Mouse (Mus musculus): ENCODE measurements at regions not wholly inside any gene's neighbourhood (a gene's known extent, or its start where the extent isn't known, plus 50 kb on each side); places are given as distances from the start of the nearest gene placed in this dataset.
A peak's percentile ranks its signal among the peaks of the same experiment; 100 is the strongest.

DNA sequence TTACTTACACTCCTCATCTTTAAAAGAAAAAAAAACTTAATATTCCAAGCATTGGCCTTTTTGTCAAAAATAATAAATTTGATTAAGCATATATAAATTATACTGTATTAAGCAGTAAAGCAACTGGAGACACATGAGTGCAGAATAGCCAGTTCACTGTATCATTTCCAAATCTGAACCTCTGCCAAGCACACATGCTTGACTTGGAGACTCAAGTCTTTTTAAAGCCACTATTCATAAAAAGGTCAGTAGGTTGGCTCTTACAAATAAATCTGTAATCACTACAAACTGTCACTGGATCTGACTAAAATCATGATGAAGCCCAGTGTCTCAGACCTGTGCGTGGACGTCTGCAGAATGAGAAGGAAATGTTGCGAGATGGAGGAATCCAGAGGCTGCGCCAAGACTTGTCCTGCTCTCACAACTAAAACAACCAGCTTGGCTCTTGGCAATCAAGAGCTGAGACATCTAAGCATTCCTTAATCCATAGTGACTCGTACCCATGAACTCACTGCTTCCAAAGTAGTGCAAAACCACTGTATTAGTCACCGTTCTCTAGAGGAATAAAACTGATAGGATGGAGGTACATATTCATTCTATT, 195.8 kb upstream of the Map3k7 start:
- Histone ChIP-seq H3K9me3 (ENCODE audit: control insufficient read depth) (no peaks in the 10 kb centered on the region), H3K27me3 (replicated peaks; ENCODE audit: control insufficient read depth, insufficient read depth, low read length) (no peaks in the 10 kb centered on the region), H3K4me3 (ENCODE audit: low read depth, low read length) (no peak overlapping the region), H3K36me3 (ENCODE audit: control insufficient read depth, insufficient read depth) (no peaks in the 10 kb centered on the region), H3K9ac (ENCODE audit: low read depth, low read length) (no peak overlapping the region), H3K4me1 (replicated peaks; ENCODE audit: control insufficient read depth, insufficient read depth, low read length) (no peaks in the 10 kb centered on the region), H3K4me2 (replicated peaks; ENCODE audit: low read depth) (no peak overlapping the region), H3K27ac (ENCODE audit: low read depth, low read length) (no peak overlapping the region)
- TF ChIP-seq CTCF (IDR thresholded peaks at IDR 0.05; ENCODE audit: low read depth): no peak
- no peak for ATAC-seq
- 53% methylated on average over 6 of the region's 6 CpGs for WGBS

DNA sequence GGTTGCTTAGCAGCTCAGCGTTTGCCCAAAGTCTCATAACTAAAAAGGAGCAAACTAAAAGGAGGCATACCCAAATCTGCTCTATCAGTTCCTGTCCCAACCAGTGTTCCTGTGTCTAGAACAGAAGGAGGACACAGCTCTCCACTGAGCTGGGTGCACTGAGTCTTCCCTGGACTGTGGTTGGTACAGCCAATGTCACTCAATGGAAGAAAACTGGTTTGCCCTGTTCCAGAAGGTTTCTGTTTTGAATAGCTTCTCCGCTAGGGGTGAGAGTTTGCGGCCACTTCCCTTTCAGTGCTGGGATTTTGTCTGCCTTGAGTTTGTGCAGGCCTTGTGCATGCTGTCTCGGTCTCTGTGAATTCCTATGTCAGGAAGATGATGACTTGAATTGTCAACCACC, 194.6 kb upstream of the Map3k7 start:
- Histone ChIP-seq H3K4me3 (ENCODE audit: low read depth, low read length) (no peak overlapping the region), H3K9me3 (ENCODE audit: control insufficient read depth) (no peaks in the 10 kb centered on the region), H3K9ac (ENCODE audit: low read depth, low read length) (no peak overlapping the region), H3K4me1 (replicated peaks; ENCODE audit: control insufficient read depth, insufficient read depth, low read length) (no peaks in the 10 kb centered on the region), H3K4me2 (replicated peaks; ENCODE audit: low read depth) (no peak overlapping the region), H3K27me3 (replicated peaks; ENCODE audit: control insufficient read depth, insufficient read depth, low read length) (no peaks in the 10 kb centered on the region), H3K36me3 (ENCODE audit: control insufficient read depth, insufficient read depth) (no peaks in the 10 kb centered on the region), H3K27ac (ENCODE audit: low read depth, low read length) (no peak overlapping the region)
- ATAC-seq: no peak
- no peak for TF ChIP-seq CTCF (IDR thresholded peaks at IDR 0.05; ENCODE audit: low read depth)
- WGBS: 66% methylated on average over 4 of the region's 4 CpGs

DNA sequence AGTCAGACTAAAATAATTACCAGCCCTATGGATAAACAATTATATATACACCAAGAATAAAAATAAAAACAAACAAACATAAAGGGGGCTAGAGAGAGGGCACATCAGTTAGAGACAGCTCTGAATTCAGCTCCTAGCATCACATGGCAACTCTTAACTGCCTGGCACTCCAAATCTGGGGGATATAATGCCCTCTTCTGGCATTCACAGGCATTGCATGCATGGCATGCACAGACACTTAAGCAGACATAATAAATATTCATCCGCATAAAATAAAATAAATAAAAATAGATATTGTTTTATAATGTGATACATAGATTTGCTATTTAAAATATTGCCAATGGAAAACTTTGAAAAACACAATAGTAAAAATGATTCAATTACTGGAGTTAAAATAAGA, 177.6 kb upstream of the Map3k7 start:
- Histone ChIP-seq H3K4me2 (replicated peaks; ENCODE audit: low read depth) (no peak overlapping the region), H3K27me3 (replicated peaks; ENCODE audit: control insufficient read depth, insufficient read depth, low read length) (no peaks in the 10 kb centered on the region), H3K9me3 (ENCODE audit: control insufficient read depth) (no peaks in the 10 kb centered on the region), H3K27ac (ENCODE audit: low read depth, low read length) (no peak overlapping the region), H3K4me3 (ENCODE audit: low read depth, low read length) (no peak overlapping the region), H3K9ac (ENCODE audit: low read depth, low read length) (no peak overlapping the region), H3K4me1 (replicated peaks; ENCODE audit: control insufficient read depth, insufficient read depth, low read length) (no peaks in the 10 kb centered on the region), H3K36me3 (ENCODE audit: control insufficient read depth, insufficient read depth) (no peaks in the 10 kb centered on the region)
- ATAC-seq: no peak
- TF ChIP-seq CTCF (IDR thresholded peaks at IDR 0.05; ENCODE audit: low read depth): peak; percentile 35
- WGBS: 86% methylated on average over 1 of the region's 1 CpGs

DNA sequence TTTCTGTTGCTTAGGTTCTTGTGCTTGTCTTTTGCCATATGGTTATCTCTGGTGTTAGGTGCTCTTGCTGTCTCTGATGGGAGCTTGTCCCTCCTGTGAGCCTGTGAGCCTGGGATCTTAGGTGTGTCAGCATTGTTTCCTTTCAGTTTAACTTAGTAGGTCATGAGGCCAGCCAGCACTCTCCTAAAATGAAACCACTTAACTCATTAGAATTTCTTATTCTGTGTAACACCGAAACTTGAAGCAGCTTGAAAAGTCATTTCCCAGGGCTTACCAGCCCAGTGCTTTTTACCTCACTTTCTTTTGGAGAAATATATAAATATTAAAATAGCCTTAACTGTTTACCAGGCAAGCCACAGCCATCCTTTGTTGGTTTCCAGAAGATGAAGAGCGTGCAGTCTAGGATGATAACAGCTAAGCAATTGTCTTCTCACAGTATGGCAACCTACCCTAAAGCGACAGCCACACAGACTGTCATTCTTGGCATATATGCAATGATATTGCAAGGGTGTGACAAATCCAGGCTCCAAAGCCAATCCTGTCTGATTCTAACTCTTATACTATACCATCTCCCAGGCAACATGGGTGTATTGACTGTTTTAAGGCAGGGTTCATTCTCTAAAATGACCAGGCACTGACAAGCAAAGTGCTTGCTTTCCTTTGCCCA, 146.2 kb upstream of the Map3k7 start:
- 87% methylated on average over 3 of the region's 3 CpGs for WGBS

DNA sequence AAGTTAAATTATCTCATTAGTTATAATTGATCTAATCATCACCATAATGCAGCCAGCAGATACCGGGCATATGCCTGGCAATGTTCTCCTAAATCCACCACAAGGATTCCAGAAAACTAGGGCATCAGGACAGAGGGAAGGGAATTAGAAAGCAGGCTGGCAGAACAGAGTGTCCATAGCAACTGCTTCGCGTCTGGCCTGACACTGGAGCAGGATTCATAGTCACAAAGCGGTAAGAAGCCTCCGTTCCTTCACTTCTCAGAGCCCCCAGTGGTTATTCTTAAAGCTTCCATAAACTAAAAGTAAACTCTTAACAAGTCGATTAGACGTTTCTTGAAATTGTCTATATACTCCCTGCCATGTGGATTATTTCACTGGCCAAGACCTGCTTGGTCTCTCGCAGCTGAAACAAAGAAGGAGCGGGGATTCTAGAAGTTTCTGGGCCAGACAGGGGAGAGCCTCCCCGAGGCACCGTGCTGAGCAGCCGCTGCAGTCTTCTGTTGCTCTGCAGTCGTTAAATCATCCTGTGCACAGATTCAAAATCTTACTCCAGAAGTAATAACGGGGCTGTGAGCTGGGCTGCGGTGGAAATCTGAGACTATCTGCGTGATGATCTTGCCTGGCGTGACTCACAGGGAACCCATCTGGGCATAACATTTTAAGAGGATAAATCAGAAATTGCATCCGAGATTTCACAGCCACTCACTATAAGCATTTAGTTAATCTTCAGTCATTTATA, 144.2 kb upstream of the Map3k7 start:
- no peak overlapping the region for H3K4me3 ChIP-seq (ENCODE audit: low read depth, low read length)
- H3K27me3 ChIP-seq (replicated peaks; ENCODE audit: control insufficient read depth, insufficient read depth, low read length): no peaks in the 10 kb centered on the region
- H3K4me1 ChIP-seq (replicated peaks; ENCODE audit: control insufficient read depth, insufficient read depth, low read length): 0 out of 2 replicates have a peak, but pooled peaks cover 6% of the 10 kb centered on the region
- ATAC-seq: no peak
- H3K27ac ChIP-seq (ENCODE audit: low read depth, low read length): no peak overlapping the region
- no peaks in the 10 kb centered on the region for H3K36me3 ChIP-seq (ENCODE audit: control insufficient read depth, insufficient read depth)
- H3K9me3 ChIP-seq (ENCODE audit: control insufficient read depth): no peaks in the 10 kb centered on the region
- H3K9ac ChIP-seq (ENCODE audit: low read depth, low read length): no peak overlapping the region
- no peak for TF ChIP-seq CTCF (IDR thresholded peaks at IDR 0.05; ENCODE audit: low read depth)
- WGBS: 63% methylated on average over 18 of the region's 18 CpGs
- H3K4me2 ChIP-seq (replicated peaks; ENCODE audit: low read depth): no peak overlapping the region

More for the DNA sequence above, 146.2 kb upstream of the Map3k7 start:
- no peak overlapping the region for H3K9ac ChIP-seq (ENCODE audit: low read depth, low read length)
- H3K9me3 ChIP-seq (ENCODE audit: control insufficient read depth): no peaks in the 10 kb centered on the region
- H3K36me3 ChIP-seq (ENCODE audit: control insufficient read depth, insufficient read depth): no peaks in the 10 kb centered on the region
- no peak overlapping the region for H3K4me2 ChIP-seq (replicated peaks; ENCODE audit: low read depth)
- no peak for TF ChIP-seq CTCF (IDR thresholded peaks at IDR 0.05; ENCODE audit: low read depth)
- no peak overlapping the region for H3K4me3 ChIP-seq (ENCODE audit: low read depth, low read length)
- H3K4me1 ChIP-seq (replicated peaks; ENCODE audit: control insufficient read depth, insufficient read depth, low read length): no peaks in the 10 kb centered on the region
- H3K27me3 ChIP-seq (replicated peaks; ENCODE audit: control insufficient read depth, insufficient read depth, low read length): no peaks in the 10 kb centered on the region
- no peak for ATAC-seq
- no peak overlapping the region for H3K27ac ChIP-seq (ENCODE audit: low read depth, low read length)

DNA sequence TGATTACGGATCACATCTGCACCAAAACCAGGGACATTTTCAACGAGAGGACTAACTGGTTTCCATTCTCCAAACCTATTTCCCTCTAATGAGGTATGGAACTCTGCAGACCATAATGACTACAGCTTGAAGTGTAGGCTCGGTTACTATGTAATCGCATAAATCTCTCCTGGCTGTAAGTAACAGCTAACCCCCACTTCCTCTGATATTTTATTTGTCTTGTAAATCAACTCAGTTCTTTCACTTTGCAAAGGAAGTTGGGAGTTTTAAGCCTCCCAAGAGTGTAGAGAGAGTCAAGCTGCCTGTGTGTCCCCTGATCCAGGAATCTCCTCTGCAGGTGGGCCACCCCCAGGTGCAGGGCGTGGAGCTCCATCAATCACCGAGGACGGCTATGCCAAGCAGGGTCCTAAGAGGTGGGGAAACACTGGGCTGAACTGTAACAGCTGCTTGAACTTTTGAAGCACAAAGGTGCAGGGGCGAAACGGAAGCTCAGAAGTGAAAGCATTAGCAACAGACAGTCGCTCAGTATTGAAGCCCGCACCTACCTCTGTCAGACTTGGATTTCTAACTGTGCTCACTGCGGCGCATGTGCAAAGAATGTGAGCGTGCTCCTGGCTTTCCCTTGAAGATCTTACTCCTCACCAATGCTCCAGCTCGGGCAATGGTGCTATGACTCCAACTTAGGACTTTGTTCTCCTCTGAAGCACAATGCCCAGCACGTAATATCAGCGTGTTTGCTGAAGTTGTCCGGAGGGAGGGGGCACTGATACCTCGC, 140.1 kb upstream of the Map3k7 start:
- no peak for TF ChIP-seq CTCF (IDR thresholded peaks at IDR 0.05; ENCODE audit: low read depth)
- ATAC-seq: peak; percentile 57
- Histone ChIP-seq H3K36me3 (ENCODE audit: control insufficient read depth, insufficient read depth) (no peaks in the 10 kb centered on the region), H3K4me2 (replicated peaks; ENCODE audit: low read depth) (peak overlapping the region; percentile 59), H3K27me3 (replicated peaks; ENCODE audit: control insufficient read depth, insufficient read depth, low read length) (no peaks in the 10 kb centered on the region), H3K9me3 (ENCODE audit: control insufficient read depth) (no peaks in the 10 kb centered on the region), H3K4me1 (replicated peaks; ENCODE audit: control insufficient read depth, insufficient read depth, low read length) (0 out of 2 replicates have a peak, but pooled peaks cover 6% of the 10 kb centered on the region), H3K9ac (ENCODE audit: low read depth, low read length) (no peak overlapping the region), H3K4me3 (ENCODE audit: low read depth, low read length) (peak overlapping the region; percentile 27), H3K27ac (ENCODE audit: low read depth, low read length) (no peak overlapping the region)
- WGBS: 27% methylated on average over 19 of the region's 19 CpGs
